Mouse (Mus musculus) forebrain, embryonic 10.5 days (tissue): Measurements from ENCODE around the gene Rtn4rl2. TPM values are rescaled to one million over a fixed set of nuclear protein-coding genes. Genes with fewer than 3 reads are reported as not detected.

Experiments used
- DNase-seq: peaks from one replicate; pipeline ENCODE4 v3.0.0-alpha.2; 2017; ENCODE audit warnings: low spot score; ENCODE audit errors: extremely low spot score
- H3K27ac ChIP-seq: fragments of 300-500 bp; sonication (generic); 2 replicates; pipeline ENCODE4 v1.5.1; 2016; ENCODE audit warnings: mild to moderate bottlenecking
- H3K27me3 ChIP-seq: fragments of 300-500 bp; sonication (generic); 2 replicates; pipeline ENCODE4 v1.6.1; 2016; ENCODE audit warnings: mild to moderate bottlenecking; ENCODE audit not compliant: poor library complexity, severe bottlenecking
- H3K36me3 ChIP-seq: fragments of 300-500 bp; sonication (generic); replicated peaks from 2 replicates; pipeline ENCODE4 v1.6.1; 2016; ENCODE audit warnings: mild to moderate bottlenecking, moderate library complexity
- H3K4me1 ChIP-seq: fragments of 300-500 bp; sonication (generic); 2 replicates; pipeline ENCODE4 v1.6.1; 2016
- H3K4me3 ChIP-seq: fragments of 300-500 bp; sonication (generic); 2 replicates; pipeline ENCODE4 v1.5.1; 2016; ENCODE audit warnings: mild to moderate bottlenecking, moderate library complexity
- H3K9me3 ChIP-seq: fragments of 300-500 bp; sonication (generic); 2 replicates; pipeline ENCODE4 v1.6.1; 2016; ENCODE audit warnings: mild to moderate bottlenecking, moderate library complexity
- WGBS: fragments of 180-500 bp; shearing (Covaris S2); methylation state at CpG from one replicate; pipeline ENCODE4 v1.1.7; 2016; 5-methylcytosine and 5-hydroxymethylcytosine counted together
- polyA plus RNA-seq: library from polyadenylated mRNA; unstranded; fragments of >200 nt; fragmentation: Nextera tagmentation; extraction: Ambion mirVana; gene quantifications from 2 replicates; pipeline ENCODE4 v1.2.1, GENCODE M21; 2016

Gene Rtn4rl2
- polyA plus RNA-seq, 1 experiment from 2014 or later = 0.78 TPM

DNA sequence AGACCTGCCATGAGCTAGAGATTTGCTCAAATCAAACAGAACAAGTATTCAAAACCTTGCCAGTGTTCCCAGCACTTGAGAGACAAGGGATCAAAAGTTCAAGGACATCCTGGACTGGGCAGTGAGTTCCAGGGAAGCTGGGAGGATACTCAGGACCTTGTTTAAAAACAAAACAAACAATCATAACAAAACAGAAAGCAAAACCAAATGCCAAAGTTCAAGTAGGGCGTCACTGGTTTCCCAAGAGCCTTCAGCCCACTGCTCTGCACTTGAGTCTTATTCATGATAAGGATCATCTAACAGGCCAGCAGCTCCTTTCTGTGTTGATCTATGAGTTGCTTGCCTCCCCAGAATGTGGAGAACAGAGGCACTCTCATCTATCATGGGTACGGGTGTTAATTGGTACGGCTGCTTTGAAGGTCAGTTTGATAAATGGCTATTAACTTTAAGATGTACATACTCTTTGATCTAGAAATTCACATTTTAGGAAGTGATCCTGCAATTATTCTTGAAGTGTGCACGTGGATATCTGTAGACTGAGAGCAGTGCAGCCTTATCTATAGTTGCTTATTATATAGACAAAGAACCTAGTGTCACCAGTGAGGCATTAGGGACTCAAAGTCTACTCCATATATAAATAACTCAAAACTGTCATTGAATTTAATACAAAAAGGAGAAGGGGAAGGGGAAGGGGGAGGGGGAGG lies 9.1 kb upstream of the Rtn4rl2 start:
- no peaks in the 10 kb centered on the region for H3K9me3 ChIP-seq
- H3K36me3 ChIP-seq = no peaks in the 10 kb centered on the region
- peaks cover 9% of the 10 kb centered on the region for H3K27me3 ChIP-seq
- DNase-seq = no peak
- 80% methylated on average over 4 of the region's 4 CpGs for WGBS
- no peak overlapping the region for H3K27ac ChIP-seq
- H3K4me1 ChIP-seq = no peaks in the 10 kb centered on the region
- H3K4me3 ChIP-seq = no peak overlapping the region

DNA sequence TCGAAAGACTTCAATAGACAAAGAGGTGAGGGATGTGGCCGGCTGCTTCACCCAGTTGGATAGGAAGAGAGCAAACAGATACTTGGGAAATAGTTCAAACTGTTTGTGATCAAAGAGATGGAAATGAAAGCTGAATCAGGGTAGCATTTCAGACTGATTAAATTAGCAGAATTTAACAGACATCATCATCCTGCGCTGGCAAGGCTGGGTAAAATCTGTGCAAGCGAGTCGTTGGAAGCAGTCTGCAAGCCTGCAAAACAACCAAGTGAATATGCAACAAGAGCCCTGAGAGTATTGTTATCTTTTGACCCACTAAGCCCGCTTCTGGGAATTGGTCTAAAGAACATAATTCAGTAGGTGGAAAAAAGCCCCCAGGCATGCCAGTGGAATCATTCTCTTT lies 6.8 kb upstream of the Rtn4rl2 start:
- no peak for DNase-seq
- H3K27ac ChIP-seq = no peak overlapping the region
- H3K9me3 ChIP-seq = no peaks in the 10 kb centered on the region
- WGBS = 61% methylated on average over 6 of the region's 6 CpGs
- peaks cover 32% of the 10 kb centered on the region for H3K27me3 ChIP-seq
- peaks cover 12% of the 10 kb centered on the region for H3K4me1 ChIP-seq
- H3K4me3 ChIP-seq = no peak overlapping the region
- H3K36me3 ChIP-seq = no peaks in the 10 kb centered on the region

DNA sequence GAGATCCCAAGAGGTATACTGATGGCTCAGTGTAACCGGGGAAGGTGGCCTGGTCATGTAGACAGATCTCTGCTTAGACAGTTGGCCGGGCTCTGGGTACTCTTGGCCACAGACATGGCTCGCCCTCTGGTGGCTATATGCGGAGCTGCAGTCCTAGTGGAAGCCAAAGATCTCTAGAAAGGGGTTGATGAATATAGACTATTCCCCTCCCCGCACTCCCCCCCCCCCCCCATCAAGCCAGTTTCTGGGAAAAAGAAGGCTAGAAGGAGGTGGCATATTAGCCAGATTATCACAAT lies 3.5 kb upstream of the Rtn4rl2 start:
- Histone ChIP-seq H3K27ac (no peak overlapping the region), H3K27me3 (peaks cover 66% of the 10 kb centered on the region), H3K9me3 (no peaks in the 10 kb centered on the region), H3K4me1 (peaks cover 44% of the 10 kb centered on the region), H3K4me3 (no peak overlapping the region), H3K36me3 (no peaks in the 10 kb centered on the region)
- DNase-seq = peak; percentile 82
- WGBS = 2% methylated on average over 5 of the region's 5 CpGs

DNA sequence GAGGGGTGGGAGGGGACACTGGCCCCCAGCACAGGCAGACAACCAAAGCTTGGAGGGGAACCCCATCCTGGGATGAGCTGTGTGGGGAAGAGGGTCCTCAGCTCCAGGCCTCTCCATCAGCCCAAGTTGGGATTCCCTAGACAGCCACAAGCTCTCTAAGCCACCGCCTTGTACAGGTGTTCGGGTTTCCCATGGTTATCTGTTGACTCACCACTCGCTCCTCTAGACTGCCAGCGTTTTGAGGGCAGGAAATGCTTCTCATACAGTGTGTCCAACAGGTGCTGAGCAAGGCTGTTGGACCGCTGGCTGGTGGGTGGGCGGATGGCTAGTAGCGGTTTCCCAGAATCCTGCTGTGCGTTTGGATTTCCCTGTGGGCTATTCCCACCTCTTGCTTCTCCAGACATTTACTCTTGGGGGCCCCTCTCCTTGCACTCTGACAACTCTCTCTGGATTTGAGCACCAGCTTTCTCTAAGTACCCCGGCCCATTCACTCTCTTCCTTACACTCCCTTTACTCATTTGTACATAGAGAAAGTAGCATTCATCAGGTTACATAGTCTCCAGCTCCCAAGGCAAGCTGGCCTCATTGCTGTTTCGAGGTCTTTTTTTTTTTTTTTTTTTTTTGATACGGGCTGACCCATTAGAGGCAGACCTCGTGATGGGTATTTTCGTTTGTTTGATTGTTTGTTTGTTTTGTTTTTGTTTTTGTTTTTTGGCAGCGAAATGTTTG lies 3.0 kb upstream of the Rtn4rl2 start:
- DNase-seq = no peak
- peak overlapping the region; percentile 40 for H3K27ac ChIP-seq
- peak overlapping the region; percentile 66 for H3K4me3 ChIP-seq
- H3K27me3 ChIP-seq = peaks cover 71% of the 10 kb centered on the region
- no peaks in the 10 kb centered on the region for H3K36me3 ChIP-seq
- WGBS = 9% methylated on average over 14 of the region's 14 CpGs
- H3K9me3 ChIP-seq = no peaks in the 10 kb centered on the region
- peaks cover 46% of the 10 kb centered on the region for H3K4me1 ChIP-seq

DNA sequence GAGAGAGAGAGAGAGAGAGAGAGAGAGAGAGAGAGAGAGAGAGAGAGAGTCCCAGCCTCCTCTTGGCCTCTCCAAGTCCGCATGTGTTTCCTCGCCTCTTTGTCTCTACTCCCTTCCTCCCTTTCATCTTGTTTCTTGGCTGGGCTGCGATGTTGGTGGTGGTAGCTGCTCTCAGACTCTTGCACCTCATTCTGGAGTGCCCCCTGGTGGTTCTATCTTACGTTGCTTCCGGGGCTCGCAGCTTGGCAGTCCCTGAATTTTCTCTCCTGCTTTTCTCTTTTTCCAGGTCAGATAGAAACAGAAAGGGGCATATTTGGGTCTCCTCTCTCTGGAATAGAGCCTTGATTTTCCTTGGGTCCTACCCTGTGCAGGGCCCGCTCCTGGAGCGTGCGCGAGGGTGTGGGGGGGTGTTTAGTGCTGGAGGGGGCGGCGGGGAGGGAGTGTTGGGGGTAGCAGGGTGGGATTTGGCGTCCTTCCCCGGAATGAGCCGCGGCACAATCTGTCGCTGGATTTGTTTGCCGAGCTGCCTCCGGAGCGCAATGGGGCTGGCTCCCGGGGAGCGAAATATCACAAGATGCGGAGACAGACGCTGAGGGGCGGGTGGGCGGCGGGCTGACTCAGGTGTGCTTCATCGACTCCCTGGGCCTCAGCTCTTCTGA lies 2.3 kb upstream of the Rtn4rl2 start:
- WGBS = 1% methylated on average over 28 of the region's 28 CpGs
- peak; percentile 76 for DNase-seq
- peak overlapping the region; percentile 40 for H3K27ac ChIP-seq
- H3K9me3 ChIP-seq = no peaks in the 10 kb centered on the region
- H3K27me3 ChIP-seq = peaks cover 78% of the 10 kb centered on the region
- peak overlapping the region; percentile 66 for H3K4me3 ChIP-seq
- peaks cover 49% of the 10 kb centered on the region for H3K4me1 ChIP-seq
- no peaks in the 10 kb centered on the region for H3K36me3 ChIP-seq

DNA sequence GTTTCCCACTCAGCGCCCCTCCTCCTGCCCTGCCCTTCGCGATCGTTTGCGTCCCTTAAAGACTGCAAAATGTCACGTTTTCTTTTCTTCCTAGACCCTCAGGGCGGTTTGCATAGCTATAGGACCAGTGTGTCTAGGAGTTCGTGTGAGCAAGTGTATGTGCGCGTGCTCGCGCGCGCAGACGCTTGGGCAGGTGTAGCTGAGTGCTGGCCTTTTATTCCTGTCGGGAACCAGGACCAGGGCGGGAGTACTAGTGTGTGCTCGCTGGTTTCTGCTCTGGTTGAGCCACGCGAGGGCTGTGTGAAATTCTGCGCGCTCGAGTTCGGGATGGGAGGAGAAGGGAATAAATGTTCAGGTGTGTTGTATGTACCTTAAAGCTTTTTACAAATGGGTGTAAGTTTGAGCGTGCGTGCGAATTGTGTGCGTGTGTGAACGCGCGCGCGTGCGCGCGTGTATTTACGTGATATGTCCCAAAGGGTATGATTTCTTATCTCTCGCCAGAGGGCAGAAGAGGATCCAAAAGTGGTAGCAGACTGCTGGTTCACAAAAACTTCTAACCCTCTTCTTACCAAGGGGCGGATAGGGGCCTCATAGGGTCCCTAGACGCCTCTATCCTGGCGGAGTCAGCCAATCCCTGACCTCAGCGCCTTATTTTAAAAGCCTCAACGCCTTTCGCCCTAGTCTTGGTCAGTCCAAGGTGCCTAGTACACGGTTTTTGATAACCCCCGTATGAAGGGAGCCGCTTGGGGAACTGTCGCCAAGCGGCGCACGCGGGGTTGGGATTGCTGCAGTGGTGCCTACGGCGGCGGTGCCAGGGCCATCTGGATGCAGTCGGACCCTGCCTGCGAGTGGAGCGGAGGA lies 1.1 kb upstream of the Rtn4rl2 start:
- under 1% methylated on average over 58 of the region's 58 CpGs for WGBS
- Histone ChIP-seq H3K9me3 (no peaks in the 10 kb centered on the region), H3K27me3 (peaks cover 89% of the 10 kb centered on the region), H3K36me3 (no peaks in the 10 kb centered on the region), H3K4me3 (peak overlapping the region; percentile 66), H3K27ac (peak overlapping the region; percentile 25; the same call in 1 of the 2 replicates), H3K4me1 (peaks cover 61% of the 10 kb centered on the region)
- DNase-seq = peak; percentile 49

DNA sequence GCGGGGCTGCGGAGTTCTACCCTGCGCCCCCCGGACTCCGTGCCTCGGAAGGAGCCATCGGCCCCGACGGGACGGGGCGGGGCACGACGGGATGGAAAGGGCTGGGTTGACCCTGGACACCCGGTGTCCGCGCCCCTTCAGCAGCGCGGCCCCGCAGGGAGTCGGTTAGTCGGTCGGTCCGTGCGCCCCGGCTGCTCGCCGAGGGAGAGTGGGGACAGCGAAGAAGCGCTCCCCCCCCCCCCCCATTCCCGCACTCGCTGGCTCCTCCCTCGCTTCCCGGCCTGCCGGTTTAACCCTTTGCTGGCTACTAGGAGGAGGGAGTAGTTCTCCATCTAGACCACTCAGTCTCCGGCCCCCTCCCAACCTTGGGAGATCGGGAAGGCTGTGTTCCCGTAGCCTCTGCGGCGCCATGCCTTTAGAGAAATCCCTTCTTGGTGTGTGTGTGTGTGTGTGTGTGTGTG lies 341 bp upstream of the Rtn4rl2 start:
- peak overlapping the region; percentile 73 for H3K27ac ChIP-seq
- H3K36me3 ChIP-seq = no peaks in the 10 kb centered on the region
- H3K27me3 ChIP-seq = peaks cover 97% of the 10 kb centered on the region
- under 1% methylated on average over 29 of the region's 39 CpGs for WGBS
- peaks cover 64% of the 10 kb centered on the region for H3K4me1 ChIP-seq
- H3K4me3 ChIP-seq = peak overlapping the region; percentile 66
- no peaks in the 10 kb centered on the region for H3K9me3 ChIP-seq
- peak; percentile 75 for DNase-seq

DNA sequence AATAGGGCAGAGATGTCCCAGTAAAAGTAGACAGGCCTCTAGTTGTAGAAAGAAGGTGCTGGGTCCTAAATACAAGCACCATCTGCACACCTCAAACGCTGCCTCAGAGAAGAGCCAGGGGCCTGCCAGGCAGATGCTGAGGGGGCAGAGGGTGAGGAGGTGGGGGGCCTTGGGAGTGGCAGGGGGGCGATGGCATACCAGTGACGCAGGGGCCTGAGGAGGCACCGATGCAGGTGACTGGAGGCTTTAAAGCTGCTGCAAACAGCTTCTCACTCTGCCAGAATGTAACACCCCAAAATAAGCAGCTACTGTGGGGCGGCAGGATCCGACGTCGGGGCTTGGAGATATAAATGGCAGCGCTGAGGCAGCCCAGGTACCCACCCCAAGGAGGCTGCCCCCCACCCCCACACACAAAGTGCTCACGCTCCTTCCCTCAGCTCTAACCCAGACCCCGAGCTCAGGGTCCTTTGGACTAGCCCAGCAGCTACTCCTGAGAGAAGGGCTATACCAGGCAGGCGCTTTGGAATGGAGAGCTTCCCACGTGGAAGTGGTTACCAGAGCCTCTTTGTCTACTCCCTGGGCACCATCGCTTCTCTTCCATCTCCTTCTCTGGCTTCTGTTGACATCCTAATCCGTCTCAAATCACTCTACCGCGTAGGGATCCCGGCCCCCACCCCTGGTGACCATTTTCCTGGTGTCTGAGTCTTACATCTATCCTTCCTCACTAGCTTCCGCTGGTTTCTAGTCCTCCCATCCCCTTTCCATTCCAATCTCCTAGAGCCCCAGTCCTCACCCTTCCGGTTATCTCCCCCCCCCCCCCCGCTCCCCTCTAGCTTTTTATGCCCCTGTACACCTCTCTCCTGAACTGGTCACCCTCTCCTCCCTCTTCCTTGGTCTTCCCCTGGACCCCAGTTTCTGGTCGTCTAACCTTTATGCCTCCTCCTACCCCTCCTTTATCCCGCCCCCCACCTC lies 1.1 kb downstream of the Rtn4rl2 start:
- DNase-seq = no peak
- H3K27me3 ChIP-seq = peaks cover 100% of the 10 kb centered on the region
- H3K9me3 ChIP-seq = no peaks in the 10 kb centered on the region
- H3K4me1 ChIP-seq = peaks cover 64% of the 10 kb centered on the region
- H3K27ac ChIP-seq = peak overlapping the region; percentile 73
- H3K4me3 ChIP-seq = peak overlapping the region; percentile 66
- no peaks in the 10 kb centered on the region for H3K36me3 ChIP-seq
- WGBS = 11% methylated on average over 20 of the region's 23 CpGs

DNA sequence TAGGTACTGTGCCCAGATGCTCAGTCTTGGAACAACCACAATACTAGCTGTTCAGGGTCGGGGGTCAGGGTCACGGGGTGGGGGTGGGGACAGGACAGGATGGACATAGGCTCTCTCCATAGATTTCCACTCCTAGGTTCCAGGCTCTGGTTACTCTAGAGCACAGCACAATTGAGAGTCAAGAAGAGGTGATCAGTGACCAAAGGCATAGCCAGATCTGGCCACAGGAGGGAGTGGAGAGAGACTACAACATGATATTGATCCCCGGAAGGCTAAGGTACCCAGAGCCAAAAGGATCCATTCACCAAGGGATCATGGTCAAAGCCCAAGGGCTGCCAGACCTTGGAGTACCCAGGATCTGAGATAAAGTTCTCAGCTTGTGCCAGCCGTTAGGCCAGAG lies 1.9 kb downstream of the Rtn4rl2 start:
- 58% methylated on average over 4 of the region's 4 CpGs for WGBS
- DNase-seq = no peak
- H3K4me3 ChIP-seq = no peak overlapping the region
- H3K9me3 ChIP-seq = no peaks in the 10 kb centered on the region
- H3K36me3 ChIP-seq = no peaks in the 10 kb centered on the region
- H3K27me3 ChIP-seq = peaks cover 98% of the 10 kb centered on the region
- H3K4me1 ChIP-seq = peaks cover 63% of the 10 kb centered on the region
- no peak overlapping the region for H3K27ac ChIP-seq

DNA sequence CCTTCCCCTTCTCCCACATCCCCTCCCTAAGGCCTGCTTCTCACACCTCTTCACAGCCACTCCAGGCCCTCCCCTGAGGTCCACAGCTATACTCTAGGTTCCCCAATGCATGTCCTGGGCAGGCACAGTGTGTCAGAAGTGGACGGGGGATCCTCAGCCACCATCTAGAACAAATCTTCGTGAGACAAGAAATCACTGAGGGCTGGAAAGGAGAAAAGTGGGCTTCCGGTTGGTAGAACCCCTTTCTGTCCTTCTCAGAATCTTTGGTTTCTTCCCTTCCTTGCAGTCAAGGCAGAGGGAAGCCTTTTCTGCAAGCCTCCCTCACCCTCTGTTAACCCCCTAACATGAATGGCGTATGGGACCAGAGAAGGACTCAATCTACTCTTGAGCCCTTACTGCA lies 2.6 kb downstream of the Rtn4rl2 start:
- DNase-seq = no peak
- Histone ChIP-seq H3K4me3 (peak overlapping the region; percentile 34; the same call in 1 of the 2 replicates), H3K9me3 (no peaks in the 10 kb centered on the region), H3K27me3 (peaks cover 91% of the 10 kb centered on the region), H3K36me3 (no peaks in the 10 kb centered on the region), H3K4me1 (peaks cover 56% of the 10 kb centered on the region), H3K27ac (peak overlapping the region; percentile 25; the same call in 1 of the 2 replicates)
- WGBS = 62% methylated on average over 4 of the region's 4 CpGs

DNA sequence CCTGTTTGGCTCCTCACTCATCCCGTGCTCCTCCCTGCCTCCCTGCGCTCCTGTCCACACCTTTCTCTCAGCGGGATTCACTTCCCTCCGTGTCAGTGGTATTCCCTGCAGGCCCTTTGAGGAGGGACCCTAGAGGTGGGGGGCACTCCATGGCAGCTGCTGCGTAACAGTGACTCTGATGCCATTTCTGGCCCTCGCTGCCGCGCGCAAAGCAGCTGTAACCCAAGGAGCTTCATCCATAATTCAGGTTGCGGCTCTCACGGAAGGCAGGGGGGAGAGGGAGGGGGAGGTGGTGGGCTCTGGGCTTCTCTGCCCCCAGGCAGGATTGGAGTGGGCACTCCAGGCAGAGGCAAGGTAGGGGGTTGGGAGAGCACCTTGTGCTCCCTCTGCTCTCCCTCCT lies 3.0 kb downstream of the Rtn4rl2 start:
- no peaks in the 10 kb centered on the region for H3K36me3 ChIP-seq
- peaks cover 53% of the 10 kb centered on the region for H3K4me1 ChIP-seq
- H3K27me3 ChIP-seq = peaks cover 87% of the 10 kb centered on the region
- no peak for DNase-seq
- H3K4me3 ChIP-seq = peak overlapping the region; percentile 34
- H3K9me3 ChIP-seq = no peaks in the 10 kb centered on the region
- WGBS = 5% methylated on average over 11 of the region's 11 CpGs
- H3K27ac ChIP-seq = peak overlapping the region; percentile 25; the same call in 1 of the 2 replicates
